Mouse (Mus musculus) retina, adult 2 months (tissue): Measurements from ENCODE around the gene Zfp943.
"Not testable (repeated sequence)": the region's sequence is repeated elsewhere in the genome, so short reads cannot be mapped to it uniquely, and the experiment has no call there.

Experiments
- DNase-seq: peaks from one replicate; pipeline ENCODE4 v3.0.0-alpha.2; 2012; ENCODE audit warnings: low read depth, low spot score

The Zfp943 gene

DNA sequence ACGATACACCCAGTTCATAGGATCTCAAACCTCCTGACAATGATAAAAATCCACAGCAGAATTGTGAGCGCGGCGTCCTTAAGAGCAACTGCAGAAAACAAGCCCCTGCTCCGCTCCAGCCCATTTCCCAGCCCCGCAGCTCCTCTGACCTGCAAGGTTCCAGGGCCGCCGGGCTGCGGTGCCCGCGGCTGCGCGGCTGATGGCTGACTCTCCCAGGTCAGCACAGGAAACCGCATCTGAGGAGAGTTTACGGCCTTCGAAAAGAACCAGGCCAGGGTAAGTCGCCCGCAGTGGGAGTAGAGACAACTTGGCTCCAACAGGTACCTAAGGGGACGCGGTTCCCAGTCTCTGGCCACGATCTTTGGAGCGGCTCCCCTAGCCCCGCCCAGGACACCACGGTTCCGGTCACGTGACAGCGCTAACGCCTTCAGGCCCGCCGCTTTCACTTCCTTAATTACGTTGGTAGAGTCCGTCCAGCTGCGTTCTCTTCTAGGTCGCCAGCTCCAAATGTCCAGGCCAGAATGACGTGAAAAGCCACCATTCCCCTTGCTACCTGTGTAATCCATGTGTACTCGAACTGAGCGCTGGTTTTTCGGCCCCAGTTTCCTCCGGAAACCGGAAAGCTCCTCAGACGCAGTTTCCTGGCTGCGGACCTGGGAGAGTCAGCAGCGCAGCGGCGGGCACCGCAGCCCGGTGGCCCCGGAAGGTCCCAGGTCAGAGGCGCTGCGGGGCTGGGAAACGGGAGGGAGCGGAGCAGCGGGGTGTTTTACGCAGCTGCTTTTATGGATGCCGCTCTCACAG, at the start of gene Zfp943, which contains the start of gene Zfp942:
Gene Zfp943, plus strand, starts transcription at position 446 of the 801 bp plus-strand sequence.
Gene Zfp942, minus strand, starts transcription at position 358 of the 801 bp plus-strand sequence.
- DNase-seq, result peak; percentile 50

GRCm38 (mm10) chr17:21963302-21963701, 950 bp downstream of the Zfp943 start:
- no peak for DNase-seq

GRCm38 (mm10) chr17:22035594-22035993, 73.2 kb downstream of the Zfp943 start:
- not testable (repeated sequence) for DNase-seq

DNA sequence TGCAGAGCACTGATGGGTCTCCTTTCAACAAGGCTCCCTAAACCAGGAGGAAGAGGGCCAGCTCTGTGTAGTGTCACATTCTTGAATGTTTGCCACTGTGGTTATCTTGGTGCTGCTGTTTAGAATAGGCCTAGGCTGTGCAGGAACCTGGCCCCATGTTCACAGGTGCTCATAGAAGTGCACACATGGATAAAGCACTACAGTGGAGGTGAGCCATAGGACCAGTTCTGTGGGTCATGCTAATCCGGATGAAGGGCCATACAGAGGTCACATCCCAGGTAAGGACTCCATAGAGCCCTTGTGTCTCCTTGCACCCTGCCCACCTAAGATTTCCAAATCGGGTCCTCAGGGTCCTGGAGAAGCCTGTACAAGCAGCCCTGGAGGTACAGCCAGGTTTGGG, 87.1 kb downstream of the Zfp943 start:
- DNase-seq, result no peak

DNA sequence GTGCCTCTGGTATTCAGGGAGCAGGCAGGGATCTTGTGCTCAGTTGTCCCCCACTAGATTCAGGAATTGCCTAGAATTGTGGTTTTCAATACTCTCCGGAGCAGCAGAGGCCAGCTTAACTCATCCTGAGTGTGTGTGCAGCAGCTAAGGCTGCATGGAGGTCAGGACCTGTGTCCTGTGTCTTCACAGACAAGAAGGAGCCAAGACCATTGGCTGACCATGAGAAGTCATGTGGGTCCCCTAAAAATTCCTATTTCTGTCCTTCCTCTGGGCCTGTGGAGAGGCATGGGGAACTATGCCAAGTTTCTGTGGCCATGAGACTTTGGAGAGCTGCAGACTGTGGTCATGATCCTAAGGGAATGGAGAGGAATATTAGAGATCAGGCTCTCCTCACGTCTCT, 90.9 kb downstream of the Zfp943 start:
- DNase-seq, result no peak

DNA sequence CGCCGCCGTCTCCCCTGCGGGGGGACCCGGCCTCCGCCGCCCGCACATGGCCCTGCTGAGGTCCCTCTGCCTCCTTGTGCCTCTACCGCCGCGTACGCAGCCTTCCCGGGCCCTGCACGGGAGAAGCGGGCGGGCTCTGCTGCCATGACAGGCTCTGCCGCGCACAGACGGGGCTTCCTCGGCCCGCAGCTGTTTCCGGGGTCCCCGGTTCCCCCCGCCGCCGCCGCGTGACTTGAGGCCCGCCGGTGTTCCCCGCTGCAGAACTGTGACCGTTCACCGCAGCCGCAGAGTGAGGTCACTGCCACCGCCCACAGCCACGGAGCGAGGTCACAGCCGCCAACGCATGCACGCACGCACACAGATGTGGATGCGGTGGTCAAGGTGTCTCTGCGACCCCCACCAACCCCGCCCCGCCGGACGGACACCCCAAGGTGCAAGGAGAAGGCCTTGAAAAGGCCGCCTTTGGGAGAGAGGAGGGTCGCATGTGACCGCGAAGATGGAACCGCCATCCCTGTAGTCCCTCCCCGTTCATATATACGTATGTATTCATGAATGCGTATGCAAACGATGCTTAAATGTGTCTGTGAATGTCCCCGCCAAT, 118.8 kb downstream of the Zfp943 start:
- DNase-seq, result no peak

DNA sequence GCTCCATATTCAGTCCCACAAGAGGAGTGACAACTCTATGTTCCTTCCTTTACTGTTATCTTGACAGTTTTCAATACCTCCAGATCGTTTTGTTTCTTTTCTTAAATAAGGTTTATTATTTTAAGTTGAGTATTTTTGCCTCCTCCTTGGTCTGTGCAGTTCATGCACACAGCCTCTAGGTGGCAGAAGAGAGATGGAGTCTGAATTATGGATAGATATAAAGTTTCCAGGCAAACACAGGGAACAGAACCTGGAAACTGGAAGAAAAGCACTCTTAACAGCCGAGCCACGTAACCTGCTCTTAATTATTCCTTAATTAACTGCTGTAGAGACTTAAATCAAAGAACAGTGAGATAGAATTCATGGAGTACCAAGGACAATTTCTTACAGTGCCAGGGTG, 120.9 kb downstream of the Zfp943 start:
- DNase-seq, result not testable (repeated sequence)

- no peak for DNase-seq
Observed at GRCm38 (mm10) chr17:22118770-22119169, 156.4 kb downstream of the Zfp943 start.
